Mouse (Mus musculus) stomach, postnatal 0 days (tissue): ENCODE results near the gene Tspan11. TPM values are rescaled to one million over a fixed set of nuclear protein-coding genes. Genes with fewer than 3 reads are reported as not detected.
A peak's percentile ranks its signal among the peaks of the same experiment; 100 is the strongest.

Experiments
- ATAC-seq: fragments of 200-750 bp; cut with Nextera tagmentation; 2 replicates; pipeline ENCODE4 v1.8.0; 2017; ENCODE audit not compliant: low FRiP score, low TSS enrichment
- DNase-seq: peaks from one replicate; pipeline ENCODE4 v3.0.0-alpha.2; 2016; ENCODE audit warnings: low spot score
- H3K27ac ChIP-seq: fragments of 300-500 bp; sonication (generic); replicated peaks from 2 replicates; pipeline ENCODE4 v1.5.1; 2014; ENCODE audit warnings: mild to moderate bottlenecking, control low read depth
- H3K27me3 ChIP-seq: fragments of 300-500 bp; sonication (generic); 2 replicates; pipeline ENCODE4 v1.6.1; 2014; ENCODE audit warnings: low read length; ENCODE audit not compliant: control insufficient read depth, insufficient read depth
- H3K36me3 ChIP-seq: fragments of 300-500 bp; sonication (generic); 2 replicates; pipeline ENCODE4 v1.6.1; 2014; ENCODE audit warnings: low read length, mixed read lengths; ENCODE audit not compliant: control insufficient read depth, insufficient read depth
- H3K4me1 ChIP-seq: fragments of 300-500 bp; sonication (generic); replicated peaks from 2 replicates; pipeline ENCODE4 v1.6.1; 2014; ENCODE audit warnings: antibody characterized with exemption; ENCODE audit not compliant: control insufficient read depth, insufficient read depth
- H3K4me2 ChIP-seq: fragments of 300-500 bp; sonication (generic); replicated peaks from 2 replicates; pipeline ENCODE4 v1.6.1; 2014; ENCODE audit warnings: low read depth, mild to moderate bottlenecking, control low read depth, moderate library complexity
- H3K4me3 ChIP-seq: fragments of 300-500 bp; sonication (generic); 2 replicates; pipeline ENCODE4 v1.5.1; 2014; ENCODE audit warnings: low read depth, low read length, control low read depth
- H3K9ac ChIP-seq: fragments of 300-500 bp; sonication (generic); 2 replicates; pipeline ENCODE4 v1.6.1; 2014; ENCODE audit warnings: mild to moderate bottlenecking, low read length, control low read depth, mixed read lengths
- H3K9me3 ChIP-seq: fragments of 300-500 bp; sonication (generic); 2 replicates; pipeline ENCODE4 v1.6.1; 2016; ENCODE audit warnings: low read length; ENCODE audit not compliant: control insufficient read depth
- CTCF ChIP-seq: IDR thresholded peaks from 2 replicates; pipeline ENCODE4 v1.5.1; 2016; ENCODE audit warnings: antibody characterized with exemption, low read depth, mild to moderate bottlenecking, moderate library complexity
- EP300 ChIP-seq: optimal IDR thresholded peaks from 2 replicates; pipeline ENCODE3; 2016; ENCODE audit warnings: antibody characterized with exemption
- WGBS: fragments of 180-500 bp; shearing (Covaris S2); extraction: QIAGEN DNeasy Blood & Tissue Kit; methylation state at CpG from one replicate; pipeline ENCODE4 v1.1.7; 2014; 5-methylcytosine and 5-hydroxymethylcytosine counted together
- polyA plus RNA-seq: library from polyadenylated mRNA; unstranded; fragments of >200 nt; fragmentation: Nextera tagmentation; extraction: Ambion mirVana; gene quantifications from 2 replicates; pipeline ENCODE4 v1.2.1, GENCODE M21; 2015

Gene Tspan11
- 2.3 and 2.4 TPM in 2 replicates for polyA plus RNA-seq

DNA sequence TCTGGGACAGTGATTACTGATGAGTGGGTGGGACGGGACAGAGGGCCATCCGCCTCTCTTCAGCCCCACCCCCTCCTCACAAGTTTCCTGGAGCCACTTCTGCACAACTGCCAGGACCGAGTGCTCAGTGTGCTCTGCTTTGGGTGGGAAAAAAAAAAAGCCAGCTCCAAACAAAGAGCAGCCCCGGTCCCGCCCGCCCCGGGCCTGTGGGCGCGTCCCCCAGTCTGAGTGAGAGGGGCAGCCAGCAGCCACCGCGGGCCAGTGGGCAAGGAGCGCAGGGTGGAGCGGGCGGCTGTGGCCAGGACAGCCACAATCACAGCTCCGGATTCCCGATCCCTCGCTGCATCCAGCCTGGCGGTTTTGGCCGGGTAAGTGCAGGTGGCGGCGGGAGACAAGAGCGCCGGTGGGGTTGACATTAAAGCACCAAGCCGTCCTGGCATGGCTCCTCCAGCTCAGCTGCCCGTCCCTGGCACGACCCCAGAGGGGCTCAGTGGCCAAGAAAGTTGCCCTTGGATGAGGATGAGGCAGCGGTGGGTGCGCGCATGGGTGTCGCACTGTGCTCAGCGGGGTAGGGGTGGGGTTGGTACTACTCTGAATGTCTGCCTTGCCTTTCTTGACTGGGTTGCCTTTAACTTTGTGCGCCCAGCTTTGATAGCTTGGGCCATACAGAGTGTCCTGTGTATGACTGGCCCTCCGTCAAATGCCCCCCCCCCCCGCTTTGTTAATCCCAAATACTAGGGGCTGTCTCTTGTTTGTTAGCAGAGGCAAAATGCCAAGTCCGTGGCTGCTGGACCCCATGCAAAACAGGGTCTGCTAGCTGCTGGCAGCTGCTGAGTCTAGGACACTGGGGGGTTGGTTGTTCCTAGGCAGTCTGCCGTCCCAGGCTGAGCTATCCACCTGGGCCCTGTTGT, at the start of gene Tspan11:
TSS of gene Tspan11 (plus strand) at position 79 of the 911 bp plus-strand sequence.
- ATAC-seq (no peak), DNase-seq (peak; percentile 26)
- 3% methylated on average over 36 of the region's 36 CpGs for WGBS

DNA sequence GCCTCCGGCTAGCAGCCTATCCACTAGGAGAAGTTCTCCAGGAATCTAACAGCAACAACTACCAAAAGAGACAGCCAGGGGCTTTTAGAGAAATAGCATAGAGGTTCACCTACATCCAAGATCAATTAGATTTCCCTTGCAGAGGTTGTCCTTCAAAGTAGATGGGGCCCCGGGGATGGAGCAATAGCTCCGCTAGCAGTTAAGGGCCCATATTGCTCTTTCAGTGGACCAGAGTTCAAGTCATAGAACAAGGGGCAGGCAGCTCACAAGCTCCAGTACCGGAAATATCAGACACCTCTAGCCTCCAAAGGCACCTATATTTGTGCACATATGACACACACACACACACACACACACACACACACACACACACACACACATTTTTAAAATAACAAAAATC, 49.5 kb upstream of the Tspan11 start:
- ATAC-seq: no peak
- Histone ChIP-seq H3K9me3 (no peaks in the 10 kb centered on the region), H3K4me2 (no peak overlapping the region), H3K4me1 (no peaks in the 10 kb centered on the region), H3K9ac (no peak overlapping the region), H3K4me3 (no peak overlapping the region), H3K36me3 (no peaks in the 10 kb centered on the region), H3K27ac (no peak overlapping the region), H3K27me3 (no peaks in the 10 kb centered on the region)
- 93% methylated on average over 4 of the region's 4 CpGs for WGBS
- no peak for DNase-seq
- no peak for TF ChIP-seq EP300
- TF ChIP-seq CTCF: no peak

More for the DNA sequence above, at the start of gene Tspan11:
- no peaks in the 10 kb centered on the region for H3K9me3 ChIP-seq
- peak within 1 kb of the TSS; percentile 47 for H3K4me3 ChIP-seq
- H3K4me2 ChIP-seq: peak within 1 kb of the TSS; percentile 65
- no peak for TF ChIP-seq EP300
- no peak for TF ChIP-seq CTCF
- no peak within 1 kb of the TSS for H3K27ac ChIP-seq
- no peaks in the 10 kb centered on the region for H3K4me1 ChIP-seq
- H3K9ac ChIP-seq: peak within 1 kb of the TSS; percentile 50
- H3K36me3 ChIP-seq: no peaks in the 10 kb centered on the region
- H3K27me3 ChIP-seq: no peaks in the 10 kb centered on the region

GRCm38 (mm10) chr6:127839538-127839937, 47.9 kb upstream of the Tspan11 start:
- Histone ChIP-seq H3K27me3 (no peaks in the 10 kb centered on the region), H3K4me2 (no peak overlapping the region), H3K9ac (no peak overlapping the region), H3K4me1 (no peaks in the 10 kb centered on the region), H3K27ac (no peak overlapping the region), H3K9me3 (no peaks in the 10 kb centered on the region), H3K4me3 (no peak overlapping the region), H3K36me3 (no peaks in the 10 kb centered on the region)
- WGBS: 70% methylated on average over 2 of the region's 2 CpGs
- DNase-seq (no peak), ATAC-seq (no peak)
- TF ChIP-seq CTCF (no peak), EP300 (no peak)

DNA sequence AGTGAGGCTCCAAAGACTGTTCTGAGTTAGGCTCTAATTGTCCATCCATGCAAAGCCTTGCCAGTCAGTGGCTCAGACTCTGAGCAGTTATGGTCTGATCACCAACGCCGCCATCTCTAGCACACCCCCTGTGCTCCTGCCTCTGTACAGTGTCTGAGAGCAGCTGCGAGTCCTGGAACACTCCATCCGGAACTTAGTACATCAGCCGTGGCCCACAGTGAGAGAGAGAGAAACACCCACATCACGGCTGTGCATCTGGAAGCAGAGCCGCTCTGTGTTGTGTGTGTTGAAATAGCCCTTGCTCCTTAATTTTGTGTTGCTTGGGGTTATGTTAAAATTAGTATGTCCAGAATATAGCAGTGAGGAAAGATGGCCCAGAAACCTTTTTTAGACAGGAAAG, 47.2 kb upstream of the Tspan11 start:
- ATAC-seq: no peak
- Histone ChIP-seq H3K27ac (no peak overlapping the region), H3K4me3 (no peak overlapping the region), H3K36me3 (no peaks in the 10 kb centered on the region), H3K4me2 (no peak overlapping the region), H3K4me1 (no peaks in the 10 kb centered on the region), H3K27me3 (no peaks in the 10 kb centered on the region), H3K9me3 (no peaks in the 10 kb centered on the region), H3K9ac (no peak overlapping the region)
- TF ChIP-seq EP300 (no peak), CTCF (no peak)
- WGBS: 70% methylated on average over 7 of the region's 7 CpGs
- no peak for DNase-seq

- 48% methylated on average over 7 of the region's 7 CpGs for WGBS
- no peak overlapping the region for H3K4me3 ChIP-seq
- DNase-seq: no peak
Measured at GRCm38 (mm10) chr6:127841326-127841725, 46.1 kb upstream of the Tspan11 start.

DNA sequence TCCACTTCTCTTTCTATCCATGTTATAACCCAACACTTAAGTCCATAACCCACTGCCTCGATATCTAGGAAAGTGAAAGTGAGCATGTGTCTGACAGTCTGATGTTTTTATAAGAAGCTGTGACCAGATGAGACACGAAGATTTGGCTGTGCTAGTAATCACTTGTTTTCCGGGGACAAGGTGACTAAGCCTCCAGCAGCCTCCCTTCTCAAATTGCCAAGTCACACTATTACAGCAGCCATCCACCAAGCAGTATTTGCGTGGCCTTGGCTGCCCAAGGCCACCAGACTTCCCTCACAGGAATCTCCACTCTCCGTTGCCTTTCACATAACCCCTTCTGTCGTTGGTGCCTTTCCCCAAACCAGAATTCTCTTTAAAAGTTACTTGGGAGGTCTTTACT, 40.9 kb upstream of the Tspan11 start:
- H3K4me3 ChIP-seq: no peak overlapping the region
- H3K27ac ChIP-seq: no peak overlapping the region
- ATAC-seq: no peak
- no peak for TF ChIP-seq EP300
- no peak for TF ChIP-seq CTCF
- no peaks in the 10 kb centered on the region for H3K4me1 ChIP-seq
- H3K9me3 ChIP-seq: no peaks in the 10 kb centered on the region
- H3K4me2 ChIP-seq: no peak overlapping the region
- H3K36me3 ChIP-seq: no peaks in the 10 kb centered on the region
- 70% methylated on average over 6 of the region's 6 CpGs for WGBS
- DNase-seq: no peak
- H3K27me3 ChIP-seq: no peaks in the 10 kb centered on the region
- no peak overlapping the region for H3K9ac ChIP-seq

More at GRCm38 (mm10) chr6:127841326-127841725, 46.1 kb upstream of the Tspan11 start:
- Histone ChIP-seq H3K4me1 (no peaks in the 10 kb centered on the region), H3K9me3 (no peaks in the 10 kb centered on the region), H3K36me3 (no peaks in the 10 kb centered on the region), H3K27me3 (no peaks in the 10 kb centered on the region), H3K9ac (no peak overlapping the region), H3K4me2 (no peak overlapping the region), H3K27ac (no peak overlapping the region)
- no peak for TF ChIP-seq EP300
- no peak for TF ChIP-seq CTCF
- ATAC-seq: no peak
